Mouse (Mus musculus) heart, postnatal 0 days (tissue): ENCODE measurements around the gene Prkcz.

Experiments
- CTCF ChIP-seq: IDR thresholded peaks from 2 replicates; pipeline ENCODE4 v1.5.1; 2016; ENCODE audit warnings: antibody characterized with exemption, control low read depth, low read depth
- EP300 ChIP-seq: IDR thresholded peaks from 2 replicates; pipeline ENCODE4 v1.6.1; 2016; ENCODE audit warnings: antibody characterized with exemption, low read depth

DNA sequence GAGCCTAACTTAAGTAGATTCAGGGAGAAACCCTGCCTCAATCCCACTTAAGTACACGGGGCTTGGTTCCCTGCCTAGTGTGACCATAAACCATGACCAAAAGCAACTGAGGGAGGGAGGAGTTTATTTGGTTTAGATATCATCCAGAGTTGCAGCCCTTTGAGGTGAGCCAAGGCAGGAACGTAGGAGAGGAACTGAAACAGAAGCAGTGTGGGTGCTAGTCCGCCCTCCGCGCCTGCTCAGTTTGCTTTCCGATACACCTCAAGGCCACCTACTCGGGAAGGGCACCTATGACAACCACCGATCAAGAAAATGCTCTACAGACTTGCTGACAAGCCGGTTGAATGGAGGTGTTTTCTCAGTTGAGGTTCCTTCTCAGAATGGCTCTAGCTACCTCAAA is 6.6 kb upstream of the Prkcz start:
- TF ChIP-seq CTCF (no peak), EP300 (no peak)
